ENCODE assay signal across 8 mouse cellular contexts in the genomic region with DNA sequence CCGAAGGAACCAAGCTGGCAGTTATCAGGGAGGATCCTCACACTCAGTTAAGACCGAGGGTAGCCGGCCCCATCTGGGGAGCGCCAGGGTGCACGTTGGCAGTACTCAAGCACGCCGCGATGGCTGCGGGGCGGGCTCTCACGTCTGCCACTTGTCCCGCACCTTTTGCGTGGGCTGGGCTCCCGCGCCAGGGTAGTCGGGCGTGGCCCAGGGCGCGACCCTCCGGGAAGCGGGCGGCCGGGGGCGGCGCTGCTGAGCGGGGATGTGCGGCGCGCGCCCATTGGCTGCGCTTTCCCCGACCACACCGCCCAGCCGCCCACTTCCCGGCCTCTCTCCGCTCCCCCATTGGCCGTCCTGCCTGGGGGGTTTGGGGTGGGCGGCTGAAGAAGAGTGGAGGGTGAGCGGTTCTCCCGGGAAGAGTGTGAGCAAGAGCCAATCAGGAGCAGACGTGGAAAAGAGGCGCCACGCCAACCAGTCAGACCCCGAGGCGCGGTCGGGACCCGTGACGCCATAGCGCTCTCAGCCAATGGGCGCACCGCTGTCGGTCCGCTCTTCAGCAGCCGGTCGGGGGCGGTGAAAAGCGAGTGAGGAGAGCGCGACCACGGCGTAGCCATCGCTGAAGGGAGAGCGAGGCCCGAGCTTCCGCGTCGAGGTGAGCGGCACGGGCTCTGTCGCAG. TPM values are rescaled to one million over a fixed set of nuclear protein-coding genes. Genes with fewer than 3 reads are reported as not detected.
DNase-seq lines count a peak whose midpoint lies in the region; ATAC-seq and TF ChIP-seq lines count a peak whose summit lies in the region.

A gene (plus strand): TSS at position 549 of the 677 bp plus-strand sequence.

- TF ChIP-seq CTCF in liver, embryonic 14.5 days (IDR thresholded peaks at IDR 0.05; ENCODE audit: low read depth) = peak; percentile 18; the same call in 1 of the 2 replicates
- TF ChIP-seq CTCF in stomach, postnatal 0 days (IDR thresholded peaks at IDR 0.05; ENCODE audit: low read depth) = peak; percentile 65

- H3K4me1 ChIP-seq in forebrain, embryonic 10.5 days = peaks cover 28% of the 10 kb centered on the region
- peaks cover 7% of the 10 kb centered on the region; the same call in 1 of the 2 replicates for H3K4me1 ChIP-seq in heart, embryonic 15.5 days (replicated peaks)
- H3K4me1 ChIP-seq in liver, embryonic 14.5 days (replicated peaks; ENCODE audit: control insufficient read depth in 2 of 2, insufficient read depth in 2 of 2, low read length in 1 of 2) = peaks cover 18 to 22% of the 10 kb centered on the region in 2 experiments
- peaks cover 8% of the 10 kb centered on the region; the same call in 1 of the 2 replicates for H3K4me1 ChIP-seq in neural tube, embryonic 11.5 days (ENCODE audit: control insufficient read depth, insufficient read depth, low read length)
- H3K4me1 ChIP-seq in stomach, postnatal 0 days (replicated peaks; ENCODE audit: control insufficient read depth, insufficient read depth) = no peaks in the 10 kb centered on the region

- H3K36me3 ChIP-seq in forebrain, embryonic 10.5 days (replicated peaks) = no peaks in the 10 kb centered on the region
- H3K36me3 ChIP-seq in heart, embryonic 15.5 days = no peaks in the 10 kb centered on the region
- H3K36me3 ChIP-seq in liver, embryonic 14.5 days (replicated peaks; ENCODE audit: control insufficient read depth, insufficient read depth, low read depth) = no peaks in the 10 kb centered on the region
- H3K36me3 ChIP-seq in neural tube, embryonic 11.5 days (ENCODE audit: control insufficient read depth, insufficient read depth, low read length) = no peaks in the 10 kb centered on the region
- H3K36me3 ChIP-seq in stomach, postnatal 0 days (ENCODE audit: control insufficient read depth, insufficient read depth, low read length) = no peaks in the 10 kb centered on the region

- under 1% methylated on average over 70 of the region's 71 CpGs for WGBS in forebrain, embryonic 10.5 days
- under 1% methylated on average over 70 of the region's 71 CpGs for WGBS in heart, embryonic 15.5 days
- WGBS in liver, embryonic 14.5 days (ENCODE audit: insufficient replicate concordance) = under 1% methylated on average over 70 of the region's 71 CpGs
- under 1% methylated on average over 71 of the region's 71 CpGs for WGBS in neural tube, embryonic 11.5 days
- under 1% methylated on average over 68 of the region's 71 CpGs for WGBS in stomach, postnatal 0 days

- DNase-seq in c-Kit-negative CD71-positive TER-119-positive erythroid progenitor cells, embryonic 14.5 days (ENCODE audit: low read depth, low spot score) = peak; percentile 88
- DNase-seq in forebrain, embryonic 10.5 days (ENCODE audit: extremely low spot score, low spot score) = peak; percentile 98
- DNase-seq in kidney, postnatal 25 days = peak; percentile 99 to 100
- peak; percentile 89 to 92 (median 91) for DNase-seq in liver, embryonic 14.5 days (ENCODE audit: low read depth in 3 of 3, low spot score in 3 of 3)
- peak; percentile 97 for DNase-seq in neural tube, embryonic 11.5 days (ENCODE audit: low spot score)
- peak; percentile 98 for DNase-seq in stomach, postnatal 0 days (ENCODE audit: low spot score)

- no peak for TF ChIP-seq EP300 in liver, embryonic 14.5 days (IDR thresholded peaks at IDR 0.05; ENCODE audit: low read depth)
- peak; percentile 23 for TF ChIP-seq EP300 in stomach, postnatal 0 days (optimal IDR thresholded peaks at IDR 0.05)

- H3K4me3 ChIP-seq in forebrain, embryonic 10.5 days = peak within 1 kb of the TSS; percentile 98
- peak within 1 kb of the TSS; percentile 87 for H3K4me3 ChIP-seq in heart, embryonic 15.5 days
- peak within 1 kb of the TSS; percentile 85 to 97 for H3K4me3 ChIP-seq in liver, embryonic 14.5 days (ENCODE audit: insufficient read depth in 1 of 2, low read depth in 2 of 2, low read length in 2 of 2)
- peak within 1 kb of the TSS; percentile 98 for H3K4me3 ChIP-seq in neural tube, embryonic 11.5 days (ENCODE audit: low read depth, low read length)
- peak within 1 kb of the TSS; percentile 90 for H3K4me3 ChIP-seq in stomach, postnatal 0 days (ENCODE audit: low read depth, low read length)

- no peaks in the 10 kb centered on the region for H3K9me3 ChIP-seq in forebrain, embryonic 10.5 days
- no peaks in the 10 kb centered on the region for H3K9me3 ChIP-seq in heart, embryonic 15.5 days (replicated peaks)
- no peaks in the 10 kb centered on the region for H3K9me3 ChIP-seq in liver, embryonic 14.5 days (ENCODE audit: control insufficient read depth, low read length)
- H3K9me3 ChIP-seq in neural tube, embryonic 11.5 days (ENCODE audit: control insufficient read depth, low read length) = no peaks in the 10 kb centered on the region
- H3K9me3 ChIP-seq in stomach, postnatal 0 days (ENCODE audit: control insufficient read depth, low read length) = no peaks in the 10 kb centered on the region

- H3K27me3 ChIP-seq in forebrain, embryonic 10.5 days (ENCODE audit: poor library complexity, severe bottlenecking) = peaks cover 16% of the 10 kb centered on the region
- 0 out of 2 replicates have a peak, but pooled peaks cover 5% of the 10 kb centered on the region for H3K27me3 ChIP-seq in heart, embryonic 15.5 days
- H3K27me3 ChIP-seq in liver, embryonic 14.5 days (ENCODE audit: control insufficient read depth, insufficient read depth, low read length) = no peaks in the 10 kb centered on the region
- H3K27me3 ChIP-seq in neural tube, embryonic 11.5 days (ENCODE audit: control insufficient read depth, insufficient read depth, low read length) = no peaks in the 10 kb centered on the region
- H3K27me3 ChIP-seq in stomach, postnatal 0 days (ENCODE audit: control insufficient read depth, insufficient read depth, low read length) = no peaks in the 10 kb centered on the region

- H3K4me2 ChIP-seq in heart, embryonic 15.5 days = peak within 1 kb of the TSS; percentile 84
- H3K4me2 ChIP-seq in liver, embryonic 14.5 days (ENCODE audit: low read depth) = peak within 1 kb of the TSS; percentile 99
- peak within 1 kb of the TSS; percentile 81 for H3K4me2 ChIP-seq in neural tube, embryonic 11.5 days (ENCODE audit: low read depth)
- H3K4me2 ChIP-seq in stomach, postnatal 0 days (replicated peaks; ENCODE audit: low read depth) = peak within 1 kb of the TSS; percentile 92

- H3K27ac ChIP-seq in forebrain, embryonic 10.5 days = peak within 1 kb of the TSS; percentile 97
- H3K27ac ChIP-seq in heart, embryonic 15.5 days = peak within 1 kb of the TSS; percentile 92
- H3K27ac ChIP-seq in liver, embryonic 14.5 days = peak within 1 kb of the TSS; percentile 78
- H3K27ac ChIP-seq in neural tube, embryonic 11.5 days (ENCODE audit: low read depth, low read length) = peak within 1 kb of the TSS; percentile 86
- peak within 1 kb of the TSS; percentile 95 for H3K27ac ChIP-seq in stomach, postnatal 0 days (replicated peaks)

- peak; percentile 87 for ATAC-seq in CD4-positive, CD25-positive, alpha-beta regulatory T cell, adult 4 months
- peak; percentile 99 for ATAC-seq in heart, embryonic 15.5 days (replicated peaks; ENCODE audit: insufficient number of reproducible peaks, insufficient read depth, low FRiP score, low read depth)
- ATAC-seq in liver, embryonic 14.5 days (ENCODE audit: insufficient read depth) = peak; percentile 92
- ATAC-seq in neural tube, embryonic 11.5 days (ENCODE audit: insufficient read depth, low FRiP score, low TSS enrichment) = peak; percentile 100
- peak; percentile 99 for ATAC-seq in stomach, postnatal 0 days (ENCODE audit: low FRiP score, low TSS enrichment)

- peak within 1 kb of the TSS; percentile 86 for H3K9ac ChIP-seq in heart, embryonic 15.5 days
- peak within 1 kb of the TSS; percentile 88 for H3K9ac ChIP-seq in liver, embryonic 14.5 days (replicated peaks)
- H3K9ac ChIP-seq in neural tube, embryonic 11.5 days (ENCODE audit: low read length) = peak within 1 kb of the TSS; percentile 96
- H3K9ac ChIP-seq in stomach, postnatal 0 days (ENCODE audit: low read length) = peak within 1 kb of the TSS; percentile 86

RNA-seq across cellular contexts. Expression of the gene that starts here (rescaled TPM):
- polyA plus RNA-seq in CD4-positive, CD25-positive, alpha-beta regulatory T cell, adult 4 months (2017; shearing (Covaris generic)) = 10 to 100 TPM; 71.7 to 87.3 TPM
- 77.7 and 82.3 TPM in 2 replicates for polyA plus RNA-seq in forebrain, embryonic 10.5 days (2016; fragmentation: Nextera tagmentation; extraction: Ambion mirVana)
- polyA plus RNA-seq in heart, embryonic 15.5 days (2015; fragmentation: Nextera tagmentation; extraction: Ambion mirVana) = 43.5 and 44.5 TPM in 2 replicates
- 8.6 and 12.0 TPM in 2 replicates for polyA plus RNA-seq in liver, embryonic 14.5 days (2012; rRNA removed)
- polyA plus RNA-seq in liver, embryonic 14.5 days (2014; fragmentation: Nextera tagmentation; extraction: Ambion mirVana) = 21.8 and 24.9 TPM in 2 replicates
- 83.5 and 94.2 TPM in 2 replicates for polyA plus RNA-seq in neural tube, embryonic 11.5 days (2014; fragmentation: Nextera tagmentation; extraction: Ambion mirVana)
- 76.8 and 77.9 TPM in 2 replicates for polyA plus RNA-seq in stomach, postnatal 0 days (2015; fragmentation: Nextera tagmentation; extraction: Ambion mirVana)

Comparison
In these comparisons a context has a peak if more than half of its experiments do, and no peak if none do; other contexts are left out.
1. Peak in every context shown above with its lines: DNase-seq, ATAC-seq, H3K4me3 ChIP-seq and H3K27ac ChIP-seq.